Mouse (Mus musculus) spleen, adult 18-20 months (tissue): ENCODE data around the gene Psg19.
"Not testable (repeated sequence)": the region's sequence is repeated elsewhere in the genome, so short reads cannot be mapped to it uniquely, and the experiment has no call there.

Experiments
- DNase-seq, 2 experiments: peaks; one replicate each; pipeline ENCODE4 v3.0.0; 2022; ENCODE audit warnings: mixed read lengths in 2 of 2

Gene Psg19

DNA sequence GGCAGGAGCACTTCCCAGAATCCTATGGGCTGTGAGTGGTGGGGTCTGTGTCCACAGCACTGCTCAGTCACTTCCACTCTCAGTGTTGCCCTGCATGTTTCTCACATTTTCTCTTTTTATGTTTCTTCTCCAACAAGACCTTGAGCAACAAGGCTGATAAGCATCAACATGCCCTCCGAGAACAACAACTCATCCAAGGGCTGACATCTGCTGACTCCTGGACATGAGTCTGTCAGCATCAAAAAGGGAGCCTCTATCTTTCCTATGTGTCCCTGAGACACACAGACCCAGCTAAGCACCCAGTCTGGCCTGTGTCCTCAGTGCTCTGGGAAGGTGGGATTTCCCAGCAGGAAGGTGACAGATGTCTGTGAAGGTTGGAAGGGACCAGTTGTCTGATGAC is at the start of gene Psg19:
Gene Psg19, minus strand, starts transcription at position 101 of the 400 bp plus-strand sequence.
- no peak for DNase-seq

- no peak for DNase-seq
Observed at GRCm38 (mm10) chr7:18844811-18845210, 46.5 kb upstream of the Psg19 start.

GRCm38 (mm10) chr7:18841174-18841567 is 42.9 kb upstream of the Psg19 start:
- no peak for DNase-seq

DNA sequence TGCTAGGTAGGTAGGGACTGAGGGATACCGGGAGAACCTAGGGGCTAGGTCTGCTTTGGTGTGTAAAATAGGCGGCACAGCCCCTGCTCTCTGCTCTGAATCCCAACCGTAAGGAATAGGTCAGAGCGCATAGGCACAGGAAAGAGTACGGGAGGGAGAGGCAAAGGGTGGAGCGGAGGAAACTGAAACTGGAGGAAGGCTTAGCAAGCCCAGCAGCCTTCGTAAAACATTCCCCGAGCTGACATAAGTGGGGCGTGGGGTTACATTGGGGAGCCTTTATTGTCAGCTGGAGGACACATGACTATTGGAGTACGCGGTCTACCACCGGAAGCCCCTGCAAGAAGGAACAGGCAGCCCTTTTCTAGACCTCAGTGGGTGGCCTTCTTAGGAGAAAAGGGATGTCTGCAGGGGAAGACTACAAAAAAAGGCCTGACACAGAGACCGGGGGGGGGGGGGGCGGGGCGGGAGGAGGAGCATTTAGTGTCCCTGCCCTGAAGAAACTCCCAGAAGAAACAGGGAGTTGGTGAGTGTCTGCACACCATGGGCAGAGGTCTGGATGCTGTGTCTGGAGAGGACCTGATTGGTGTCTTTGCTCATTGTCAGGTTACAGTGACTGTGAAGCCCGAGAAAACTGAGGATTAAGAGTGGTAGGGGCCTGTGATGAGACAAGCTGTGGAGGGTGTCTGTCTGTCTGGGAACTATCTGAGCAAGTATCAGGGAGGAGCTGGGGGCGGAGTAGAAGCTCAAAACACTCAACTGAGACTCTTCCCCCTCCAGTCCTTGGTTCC is 42.3 kb upstream of the Psg19 start:
- no peak for DNase-seq

DNA sequence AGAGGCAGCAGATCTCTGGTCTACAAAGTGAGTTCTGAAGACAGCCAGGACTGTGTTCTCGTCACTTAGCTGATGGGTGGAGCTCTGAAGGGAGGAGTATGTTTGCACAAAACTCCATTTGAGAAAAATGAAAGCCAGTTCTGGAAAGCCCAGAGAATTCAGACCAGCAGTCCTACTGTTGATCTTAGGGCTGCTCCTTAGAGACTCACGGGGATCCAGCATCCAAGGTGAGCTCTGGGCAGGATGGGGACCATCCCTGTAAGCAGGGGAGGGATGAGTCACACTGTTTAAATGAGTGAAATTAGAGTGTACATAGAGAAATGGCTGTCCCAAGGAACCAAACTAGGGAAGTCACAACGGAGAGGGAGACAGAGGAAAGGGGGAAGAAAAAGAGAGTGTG is 41.5 kb upstream of the Psg19 start, which contains the start of gene Mill2:
Gene Mill2, plus strand, starts transcription at position 102 of the 400 bp plus-strand sequence.
- no peak for DNase-seq

GRCm38 (mm10) chr7:18832298-18832697 is 34.0 kb upstream of the Psg19 start:
- DNase-seq: no peak

GRCm38 (mm10) chr7:18829545-18829944 is 31.2 kb upstream of the Psg19 start:
- no peak for DNase-seq

DNA sequence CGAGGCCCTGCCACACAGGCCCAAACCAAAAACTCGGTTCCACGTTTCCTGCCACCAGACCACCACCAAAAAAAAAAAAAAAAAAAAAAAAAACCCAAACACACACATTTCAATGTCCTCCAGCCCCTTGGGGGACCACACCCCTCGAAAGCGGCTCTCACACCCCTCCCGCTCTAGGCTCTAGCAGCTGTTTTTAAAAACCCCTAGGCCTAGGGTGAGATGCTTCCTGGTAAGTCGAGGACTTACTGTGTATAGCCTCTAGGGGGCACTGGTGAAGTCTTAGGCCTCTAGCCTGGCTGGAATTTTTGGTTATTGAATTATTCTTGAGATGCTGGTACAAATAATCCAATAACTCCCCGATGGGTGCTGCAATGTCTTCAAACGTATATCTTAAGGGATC is 30.3 kb upstream of the Psg19 start:
- no peak for DNase-seq

DNA sequence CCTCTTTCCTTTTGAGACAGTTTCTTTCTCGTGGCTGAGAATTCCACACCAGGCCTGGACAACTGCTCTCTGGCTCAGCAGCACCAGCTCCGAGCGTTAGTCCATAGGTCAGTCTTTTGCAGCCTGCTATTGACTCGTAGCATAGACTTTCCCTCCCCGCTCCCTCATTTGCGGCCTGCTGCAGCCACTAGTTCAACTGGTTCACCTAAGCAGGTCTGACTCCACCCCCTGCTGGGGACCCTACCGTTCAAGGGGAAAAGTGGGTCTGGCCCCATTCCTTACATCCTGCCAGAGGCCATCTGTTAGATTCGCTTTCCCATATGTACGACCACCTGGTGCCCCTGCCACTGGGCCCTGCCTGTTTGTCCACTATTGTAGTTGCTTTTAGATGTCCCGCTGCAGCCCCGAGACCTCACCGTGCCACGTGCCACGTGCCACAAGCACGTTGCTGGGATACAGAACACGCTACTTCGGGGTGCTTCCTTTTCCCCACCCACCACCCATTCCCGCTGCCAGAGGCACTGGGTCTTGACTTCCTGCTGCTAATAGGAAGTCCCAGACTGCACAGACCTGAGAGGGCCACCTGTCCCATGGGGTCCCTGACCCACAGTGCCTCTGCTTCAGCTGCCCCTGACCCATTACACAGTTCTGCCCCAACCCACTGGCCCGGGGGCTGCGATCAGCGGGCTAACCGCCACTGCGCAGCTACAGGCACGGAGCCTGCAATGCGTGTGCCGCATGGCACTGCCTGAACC is 29.6 kb upstream of the Psg19 start:
- DNase-seq: no peak

GRCm38 (mm10) chr7:18821507-18821906 is 23.2 kb upstream of the Psg19 start, which contains the start of gene Psg17:
Gene Psg17, minus strand, starts transcription at chr7:18821607.
- no peak for DNase-seq

DNA sequence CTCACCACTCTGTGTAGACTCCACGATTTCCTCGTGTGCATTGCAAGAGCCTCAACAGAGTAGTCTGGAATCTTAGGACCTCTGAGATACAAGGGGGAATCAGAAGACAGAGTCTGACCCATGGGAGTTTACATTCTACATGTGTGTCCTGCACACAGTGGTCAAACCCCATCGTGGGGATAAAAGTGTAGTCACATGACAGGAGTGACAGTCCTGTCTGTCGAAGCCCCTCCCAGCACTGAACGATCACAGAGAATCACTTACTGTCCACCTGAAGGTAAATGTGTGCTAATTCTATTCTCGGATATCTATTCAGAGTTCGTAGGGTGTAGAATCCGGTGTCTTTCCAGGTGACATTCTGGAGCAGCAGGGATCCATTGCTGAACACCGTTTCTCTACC is 20.0 kb upstream of the Psg19 start:
- no peak for DNase-seq

DNA sequence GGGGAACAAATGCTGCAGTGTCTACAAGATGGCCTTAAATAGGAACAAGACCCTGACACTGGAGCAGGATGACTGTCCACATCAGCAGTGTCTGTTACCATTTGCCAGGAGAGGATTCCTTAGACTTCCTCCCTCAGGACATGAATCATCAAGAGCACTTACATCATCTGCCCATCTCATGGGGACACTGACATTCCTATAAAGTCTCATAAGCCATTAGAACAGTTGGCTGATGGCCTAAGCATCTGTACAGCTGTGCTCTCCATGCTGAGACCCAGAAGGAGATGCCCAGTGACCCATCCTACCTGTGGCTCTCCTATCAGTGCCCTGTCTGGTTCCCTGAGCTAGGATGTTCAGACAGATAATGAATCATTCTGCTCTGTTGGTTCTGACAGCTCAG is 5.2 kb upstream of the Psg19 start:
- DNase-seq: no peak

DNA sequence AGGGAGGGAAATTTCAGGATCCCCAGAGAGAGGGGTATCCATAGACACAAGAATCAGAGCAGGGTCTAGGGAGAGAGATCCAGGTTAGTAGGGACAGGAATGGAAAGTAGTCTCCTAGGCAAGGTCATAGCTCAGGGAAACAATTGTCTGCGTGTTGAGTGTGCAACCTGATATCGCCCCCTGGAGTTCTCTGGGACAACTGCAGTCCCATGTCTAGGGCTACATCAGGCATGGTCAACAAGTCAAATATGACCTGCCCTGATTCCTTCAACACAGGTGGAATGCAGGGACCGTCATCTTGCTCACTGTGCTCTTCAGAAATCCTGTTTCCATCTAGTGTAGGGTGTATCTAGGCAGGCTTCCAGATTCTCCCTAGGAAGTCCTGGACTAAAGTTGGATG is 809 bp upstream of the Psg19 start:
- DNase-seq: no peak

GRCm38 (mm10) chr7:18790671-18791070 is 7.6 kb downstream of the Psg19 start:
- not testable (repeated sequence) for DNase-seq

- DNase-seq: not testable (repeated sequence)
Observed at GRCm38 (mm10) chr7:18781301-18781700, 17.0 kb downstream of the Psg19 start.

DNA sequence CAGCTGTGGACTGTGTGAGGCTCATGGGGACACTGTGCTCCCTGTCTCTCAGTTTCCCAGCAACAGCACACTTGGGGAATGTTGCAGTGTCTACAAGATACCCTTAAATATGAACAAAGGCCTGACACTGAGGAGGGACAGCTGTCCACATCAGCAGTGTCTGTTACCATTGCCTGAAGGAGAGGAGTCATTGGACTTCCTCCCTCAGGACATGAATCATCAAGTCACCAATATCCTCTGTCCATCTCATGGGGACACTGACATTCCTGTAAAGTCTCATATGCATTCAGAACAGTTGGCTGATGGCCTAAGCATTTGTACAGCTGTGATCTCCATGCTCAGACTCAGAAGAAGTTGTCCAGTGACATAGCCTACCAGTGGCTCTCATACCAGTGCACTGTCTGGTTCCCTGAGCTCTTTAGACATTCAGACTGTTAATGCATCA is 19.0 kb downstream of the Psg19 start:
- DNase-seq: no peak

DNA sequence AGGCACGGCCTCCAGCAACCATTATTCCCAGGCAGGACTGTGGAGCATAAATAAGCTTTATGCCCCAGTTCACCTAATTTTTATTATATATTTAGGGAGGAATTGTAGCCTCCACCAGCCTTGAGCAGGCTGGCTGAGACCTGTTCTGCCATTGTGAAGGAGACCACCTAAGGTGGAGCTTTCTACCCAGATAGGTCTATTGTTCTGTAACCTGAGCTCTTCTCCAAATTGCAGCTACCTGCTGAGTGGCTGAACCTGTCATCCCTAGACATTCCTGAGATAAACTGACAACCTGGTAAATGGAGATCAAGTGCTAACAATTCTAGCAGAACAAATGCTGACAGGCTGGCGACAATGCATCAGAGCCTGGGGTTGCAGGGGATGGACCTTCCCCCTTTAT is 35.4 kb downstream of the Psg19 start:
- not testable (repeated sequence) for DNase-seq

DNA sequence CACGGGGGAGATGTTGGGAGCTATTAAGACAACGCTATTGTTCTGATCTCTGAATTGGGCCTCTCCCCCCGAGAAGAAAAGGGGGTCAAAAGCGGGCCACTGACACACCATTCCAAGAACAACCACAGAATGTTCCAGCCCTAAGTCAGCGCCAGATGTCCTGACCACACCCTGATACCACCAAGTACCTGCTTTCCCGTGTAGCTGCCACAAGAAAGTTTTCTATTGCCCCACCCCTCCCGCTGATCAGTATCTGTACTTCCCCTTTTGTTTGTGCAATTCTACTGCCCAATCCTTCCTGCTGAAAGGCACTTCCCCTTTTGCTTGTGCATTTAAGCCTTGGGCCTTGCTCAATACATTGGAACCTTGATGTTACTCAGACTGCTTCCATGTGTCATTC is 38.2 kb downstream of the Psg19 start:
- not testable (repeated sequence) for DNase-seq

GRCm38 (mm10) chr7:18749896-18750477 is 48.3 kb downstream of the Psg19 start:
- DNase-seq: peak in 1 of 2 experiments; percentile 28

GRCm38 (mm10) chr7:18748994-18749895 is 49.1 kb downstream of the Psg19 start:
- DNase-seq: no peak

DNA sequence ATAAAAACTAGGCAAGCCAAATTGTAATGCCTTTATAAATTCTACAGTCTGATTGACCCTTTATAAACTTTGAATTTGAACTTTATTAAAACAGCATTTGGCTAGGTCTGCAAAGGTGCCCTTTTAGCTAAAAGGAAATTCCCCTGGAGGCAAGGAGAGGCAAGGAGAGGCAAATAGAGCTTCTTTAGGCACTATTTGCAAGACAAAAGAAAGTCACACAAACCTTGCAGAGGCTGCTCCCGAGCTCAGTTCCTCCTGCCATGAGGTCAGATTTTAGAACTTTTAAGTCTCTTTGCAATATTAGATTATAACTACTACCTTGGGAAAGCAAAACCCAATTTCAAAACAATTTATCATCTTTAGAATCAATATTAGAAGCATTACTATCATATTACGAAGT is 50.9 kb downstream of the Psg19 start:
- not testable (repeated sequence) for DNase-seq

- no peak for DNase-seq
Observed at GRCm38 (mm10) chr7:18746189-18746860, 52.0 kb downstream of the Psg19 start.
